Mouse (Mus musculus): ENCODE data around the gene Rprd2. TPM values are rescaled to one million over a fixed set of nuclear protein-coding genes. Genes with fewer than 3 reads are reported as not detected.

Rprd2 gene
- polyA plus RNA-seq, 1 experiment from 2014 or later, result 20.5 TPM

GRCm38 (mm10) chr3:95732744-95733521 is 85.7 kb downstream of the Rprd2 start:
- no peak for ATAC-seq (ENCODE audit: insufficient read depth, low FRiP score, low read depth)

GRCm38 (mm10) chr3:95732297-95732696 is 86.4 kb downstream of the Rprd2 start:
- no peaks in the 10 kb centered on the region for H3K9me3 ChIP-seq
- H3K27ac ChIP-seq, result no peak overlapping the region
- H3K36me3 ChIP-seq, result no peaks in the 10 kb centered on the region; the same call in 1 of the 2 replicates
- H3K9ac ChIP-seq, result no peak overlapping the region
- H3K27me3 ChIP-seq (replicated peaks), result no peaks in the 10 kb centered on the region
- H3K4me1 ChIP-seq, result peaks cover 9% of the 10 kb centered on the region; the same call in 1 of the 2 replicates
- ATAC-seq (ENCODE audit: insufficient read depth, low FRiP score, low read depth), result no peak
- no peak overlapping the region for H3K4me2 ChIP-seq
- WGBS, result 93% methylated on average over 9 of the region's 9 CpGs
- no peak overlapping the region for H3K4me3 ChIP-seq (replicated peaks)

More at GRCm38 (mm10) chr3:95732744-95733521, 85.7 kb downstream of the Rprd2 start:
- WGBS, result 79% methylated on average over 11 of the region's 11 CpGs
- Histone ChIP-seq H3K9me3 (no peaks in the 10 kb centered on the region), H3K4me2 (no peak overlapping the region), H3K4me3 (replicated peaks) (no peak overlapping the region), H3K36me3 (no peaks in the 10 kb centered on the region; the same call in 1 of the 2 replicates), H3K4me1 (peaks cover 9% of the 10 kb centered on the region; the same call in 1 of the 2 replicates), H3K9ac (no peak overlapping the region), H3K27ac (peak overlapping the region; percentile 36; the same call in 1 of the 2 replicates), H3K27me3 (replicated peaks) (no peaks in the 10 kb centered on the region)

GRCm38 (mm10) chr3:95731802-95732201 is 86.9 kb downstream of the Rprd2 start:
- WGBS, result 87% methylated on average over 4 of the region's 4 CpGs
- H3K4me1 ChIP-seq, result peaks cover 9% of the 10 kb centered on the region; the same call in 1 of the 2 replicates

GRCm38 (mm10) chr3:95730431-95730830 is 88.2 kb downstream of the Rprd2 start:
- peaks cover 9% of the 10 kb centered on the region; the same call in 1 of the 2 replicates for H3K4me1 ChIP-seq
- no peak overlapping the region for H3K27ac ChIP-seq
- no peaks in the 10 kb centered on the region for H3K36me3 ChIP-seq
- ATAC-seq (ENCODE audit: insufficient read depth, low FRiP score, low read depth), result no peak
- WGBS, result 66% methylated on average over 7 of the region's 7 CpGs
- no peak overlapping the region for H3K4me2 ChIP-seq
- H3K9ac ChIP-seq, result no peak overlapping the region
- no peaks in the 10 kb centered on the region for H3K9me3 ChIP-seq
- H3K4me3 ChIP-seq (replicated peaks), result no peak overlapping the region
- no peaks in the 10 kb centered on the region for H3K27me3 ChIP-seq (replicated peaks)

More at GRCm38 (mm10) chr3:95731802-95732201, 86.9 kb downstream of the Rprd2 start:
- no peaks in the 10 kb centered on the region for H3K27me3 ChIP-seq (replicated peaks)
- no peaks in the 10 kb centered on the region; the same call in 1 of the 2 replicates for H3K36me3 ChIP-seq
- no peaks in the 10 kb centered on the region for H3K9me3 ChIP-seq
- no peak overlapping the region for H3K9ac ChIP-seq
- no peak overlapping the region for H3K4me2 ChIP-seq
- no peak overlapping the region for H3K27ac ChIP-seq
- ATAC-seq (ENCODE audit: insufficient read depth, low FRiP score, low read depth), result no peak
- H3K4me3 ChIP-seq (replicated peaks), result no peak overlapping the region

- ATAC-seq (ENCODE audit: insufficient read depth, low FRiP score, low read depth), result no peak
- Histone ChIP-seq H3K4me1 (peaks cover 2% of the 10 kb centered on the region; the same call in 1 of the 2 replicates), H3K9me3 (no peaks in the 10 kb centered on the region), H3K4me2 (no peak overlapping the region), H3K27me3 (replicated peaks) (no peaks in the 10 kb centered on the region), H3K27ac (no peak overlapping the region), H3K36me3 (no peaks in the 10 kb centered on the region), H3K9ac (no peak overlapping the region), H3K4me3 (replicated peaks) (no peak overlapping the region)
- WGBS, result 82% methylated on average over 2 of the region's 2 CpGs
Observed at GRCm38 (mm10) chr3:95728906-95729305, 89.8 kb downstream of the Rprd2 start.

- Histone ChIP-seq H3K36me3 (no peaks in the 10 kb centered on the region), H3K9ac (no peak overlapping the region), H3K4me2 (no peak overlapping the region), H3K4me1 (no peaks in the 10 kb centered on the region), H3K27ac (no peak overlapping the region), H3K27me3 (replicated peaks) (no peaks in the 10 kb centered on the region), H3K4me3 (replicated peaks) (no peak overlapping the region), H3K9me3 (no peaks in the 10 kb centered on the region)
- no peak for ATAC-seq (ENCODE audit: insufficient read depth, low FRiP score, low read depth)
- WGBS, result 52% methylated on average over 7 of the region's 7 CpGs
Observed at GRCm38 (mm10) chr3:95726696-95727358, 91.8 kb downstream of the Rprd2 start.

- H3K27me3 ChIP-seq (replicated peaks), result no peaks in the 10 kb centered on the region
- H3K36me3 ChIP-seq, result no peaks in the 10 kb centered on the region
- H3K9ac ChIP-seq, result no peak overlapping the region
- WGBS, result 76% methylated on average over 7 of the region's 7 CpGs
- H3K4me3 ChIP-seq (replicated peaks), result no peak overlapping the region
- ATAC-seq (ENCODE audit: insufficient read depth, low FRiP score, low read depth), result no peak
- no peak overlapping the region for H3K27ac ChIP-seq
- no peaks in the 10 kb centered on the region for H3K4me1 ChIP-seq
- H3K9me3 ChIP-seq, result no peaks in the 10 kb centered on the region
- H3K4me2 ChIP-seq, result no peak overlapping the region
Observed at GRCm38 (mm10) chr3:95725863-95726262, 92.8 kb downstream of the Rprd2 start.

GRCm38 (mm10) chr3:95722386-95722785 is 96.3 kb downstream of the Rprd2 start:
- Histone ChIP-seq H3K4me2 (no peak overlapping the region), H3K27ac (no peak overlapping the region), H3K9me3 (no peaks in the 10 kb centered on the region), H3K4me1 (no peaks in the 10 kb centered on the region), H3K9ac (no peak overlapping the region), H3K27me3 (replicated peaks) (no peaks in the 10 kb centered on the region), H3K36me3 (no peaks in the 10 kb centered on the region), H3K4me3 (replicated peaks) (no peak overlapping the region)
- 61% methylated on average over 3 of the region's 3 CpGs for whole genome bisulfite sequencing
- ATAC-seq (ENCODE audit: insufficient read depth, low FRiP score, low read depth), result no peak

GRCm38 (mm10) chr3:95718153-95718552 is 100.5 kb downstream of the Rprd2 start:
- no peak for ATAC-seq (ENCODE audit: insufficient read depth, low FRiP score, low read depth)
- WGBS, result 69% methylated on average over 2 of the region's 2 CpGs
- 0 out of 2 replicates have a peak, but pooled peaks cover 3% of the 10 kb centered on the region for H3K36me3 ChIP-seq

GRCm38 (mm10) chr3:95716075-95716474 is 102.6 kb downstream of the Rprd2 start:
- 74% methylated on average over 1 of the region's 1 CpGs for WGBS
- H3K4me3 ChIP-seq (replicated peaks), result no peak overlapping the region
- H3K36me3 ChIP-seq, result 0 out of 2 replicates have a peak, but pooled peaks cover 3% of the 10 kb centered on the region
- no peaks in the 10 kb centered on the region for H3K4me1 ChIP-seq
- no peak for ATAC-seq (ENCODE audit: insufficient read depth, low FRiP score, low read depth)
- H3K9ac ChIP-seq, result no peak overlapping the region
- no peak overlapping the region for H3K4me2 ChIP-seq
- no peaks in the 10 kb centered on the region for H3K27me3 ChIP-seq (replicated peaks)
- no peak overlapping the region for H3K27ac ChIP-seq
- H3K9me3 ChIP-seq, result no peaks in the 10 kb centered on the region

More at GRCm38 (mm10) chr3:95718153-95718552, 100.5 kb downstream of the Rprd2 start:
- Histone ChIP-seq H3K27me3 (replicated peaks) (no peaks in the 10 kb centered on the region), H3K9ac (no peak overlapping the region), H3K4me3 (replicated peaks) (no peak overlapping the region), H3K4me1 (no peaks in the 10 kb centered on the region), H3K27ac (no peak overlapping the region), H3K4me2 (no peak overlapping the region), H3K9me3 (no peaks in the 10 kb centered on the region)

All from stomach, embryonic 15.5 days (tissue).